Mouse (Mus musculus): ENCODE measurements around the gene Gnaz. TPM values are rescaled to one million over a fixed set of nuclear protein-coding genes. Genes with fewer than 3 reads are reported as not detected.

Gnaz gene
- polyA plus RNA-seq, 1 experiment = 20.9 TPM

GRCm38 (mm10) chr10:75020271-75020670, 53.3 kb downstream of the Gnaz start:
- TF ChIP-seq CTCF (IDR thresholded peaks at IDR 0.05; ENCODE audit: control insufficient read depth, insufficient read depth, low read length) (no peak), POLR2A (IDR thresholded peaks at IDR 0.05; ENCODE audit: borderline replicate concordance, control insufficient read depth, low read depth, low read length) (no peak)
- Histone ChIP-seq H3K27ac (ENCODE audit: control insufficient read depth, insufficient read depth, low read depth, low read length, poor library complexity) (no peak overlapping the region), H3K4me3 (replicated peaks; ENCODE audit: control insufficient read depth, low read depth, low read length) (no peak overlapping the region), H3K4me1 (ENCODE audit: control insufficient read depth, insufficient read depth, low read length) (no peaks in the 10 kb centered on the region)
- WGBS = 79% methylated on average over 2 of the region's 2 CpGs

- TF ChIP-seq POLR2A (IDR thresholded peaks at IDR 0.05; ENCODE audit: borderline replicate concordance, control insufficient read depth, low read depth, low read length) (no peak), CTCF (IDR thresholded peaks at IDR 0.05; ENCODE audit: control insufficient read depth, insufficient read depth, low read length) (peak; percentile 71)
- no peak overlapping the region for H3K4me3 ChIP-seq (replicated peaks; ENCODE audit: control insufficient read depth, low read depth, low read length)
- 8% methylated on average over 6 of the region's 6 CpGs for WGBS
Observed at GRCm38 (mm10) chr10:75021138-75021537, 54.2 kb downstream of the Gnaz start.

GRCm38 (mm10) chr10:75026491-75026890, 59.5 kb downstream of the Gnaz start:
- no peak overlapping the region for H3K4me3 ChIP-seq (replicated peaks; ENCODE audit: control insufficient read depth, low read depth, low read length)
- no peak for TF ChIP-seq CTCF (IDR thresholded peaks at IDR 0.05; ENCODE audit: control insufficient read depth, insufficient read depth, low read length)
- no peak for TF ChIP-seq POLR2A (IDR thresholded peaks at IDR 0.05; ENCODE audit: borderline replicate concordance, control insufficient read depth, low read depth, low read length)
- H3K27ac ChIP-seq (ENCODE audit: control insufficient read depth, insufficient read depth, low read depth, low read length, poor library complexity) = no peak overlapping the region
- no peaks in the 10 kb centered on the region for H3K4me1 ChIP-seq (ENCODE audit: control insufficient read depth, insufficient read depth, low read length)
- 75% methylated on average over 8 of the region's 8 CpGs for WGBS

More at GRCm38 (mm10) chr10:75021138-75021537, 54.2 kb downstream of the Gnaz start:
- no peak overlapping the region for H3K27ac ChIP-seq (ENCODE audit: control insufficient read depth, insufficient read depth, low read depth, low read length, poor library complexity)
- no peaks in the 10 kb centered on the region for H3K4me1 ChIP-seq (ENCODE audit: control insufficient read depth, insufficient read depth, low read length)

GRCm38 (mm10) chr10:75028743-75029142, 61.8 kb downstream of the Gnaz start:
- 73% methylated on average over 8 of the region's 8 CpGs for WGBS
- H3K4me3 ChIP-seq (replicated peaks; ENCODE audit: control insufficient read depth, low read depth, low read length) = no peak overlapping the region
- H3K27ac ChIP-seq (ENCODE audit: control insufficient read depth, insufficient read depth, low read depth, low read length, poor library complexity) = no peak overlapping the region
- no peak for TF ChIP-seq POLR2A (IDR thresholded peaks at IDR 0.05; ENCODE audit: borderline replicate concordance, control insufficient read depth, low read depth, low read length)
- TF ChIP-seq CTCF (IDR thresholded peaks at IDR 0.05; ENCODE audit: control insufficient read depth, insufficient read depth, low read length) = no peak
- H3K4me1 ChIP-seq (ENCODE audit: control insufficient read depth, insufficient read depth, low read length) = no peaks in the 10 kb centered on the region

GRCm38 (mm10) chr10:75029677-75030076, 62.7 kb downstream of the Gnaz start:
- H3K4me3 ChIP-seq (replicated peaks; ENCODE audit: control insufficient read depth, low read depth, low read length) = no peak overlapping the region
- TF ChIP-seq POLR2A (IDR thresholded peaks at IDR 0.05; ENCODE audit: borderline replicate concordance, control insufficient read depth, low read depth, low read length) (no peak), CTCF (IDR thresholded peaks at IDR 0.05; ENCODE audit: control insufficient read depth, insufficient read depth, low read length) (no peak)
- H3K27ac ChIP-seq (ENCODE audit: control insufficient read depth, insufficient read depth, low read depth, low read length, poor library complexity) = no peak overlapping the region
- H3K4me1 ChIP-seq (ENCODE audit: control insufficient read depth, insufficient read depth, low read length) = no peaks in the 10 kb centered on the region
- WGBS = 85% methylated on average over 3 of the region's 3 CpGs

- Histone ChIP-seq H3K27ac (ENCODE audit: control insufficient read depth, insufficient read depth, low read depth, low read length, poor library complexity) (no peak overlapping the region), H3K4me1 (ENCODE audit: control insufficient read depth, insufficient read depth, low read length) (no peaks in the 10 kb centered on the region), H3K4me3 (replicated peaks; ENCODE audit: control insufficient read depth, low read depth, low read length) (no peak overlapping the region)
- WGBS = 65% methylated on average over 3 of the region's 3 CpGs
- TF ChIP-seq POLR2A (IDR thresholded peaks at IDR 0.05; ENCODE audit: borderline replicate concordance, control insufficient read depth, low read depth, low read length) (no peak), CTCF (IDR thresholded peaks at IDR 0.05; ENCODE audit: control insufficient read depth, insufficient read depth, low read length) (no peak)
Observed at GRCm38 (mm10) chr10:75030234-75030633, 63.3 kb downstream of the Gnaz start.

- Histone ChIP-seq H3K27ac (ENCODE audit: control insufficient read depth, insufficient read depth, low read depth, low read length, poor library complexity) (no peak overlapping the region), H3K4me3 (replicated peaks; ENCODE audit: control insufficient read depth, low read depth, low read length) (no peak overlapping the region), H3K4me1 (ENCODE audit: control insufficient read depth, insufficient read depth, low read length) (no peaks in the 10 kb centered on the region)
- 63% methylated on average over 5 of the region's 5 CpGs for WGBS
- TF ChIP-seq CTCF (IDR thresholded peaks at IDR 0.05; ENCODE audit: control insufficient read depth, insufficient read depth, low read length) (no peak), POLR2A (IDR thresholded peaks at IDR 0.05; ENCODE audit: borderline replicate concordance, control insufficient read depth, low read depth, low read length) (no peak)
Observed at GRCm38 (mm10) chr10:75031345-75032114, 64.6 kb downstream of the Gnaz start.

GRCm38 (mm10) chr10:75032395-75032794, 65.4 kb downstream of the Gnaz start, which contains the start of gene Rsph14:
Gene Rsph14, minus strand, starts transcription at chr10:75032586.
- 48% methylated on average over 10 of the region's 10 CpGs for WGBS
- H3K4me1 ChIP-seq (ENCODE audit: control insufficient read depth, insufficient read depth, low read length) = peaks cover 3% of the 10 kb centered on the region
- TF ChIP-seq POLR2A (IDR thresholded peaks at IDR 0.05; ENCODE audit: borderline replicate concordance, control insufficient read depth, low read depth, low read length) (no peak), CTCF (IDR thresholded peaks at IDR 0.05; ENCODE audit: control insufficient read depth, insufficient read depth, low read length) (no peak)

More at GRCm38 (mm10) chr10:75032395-75032794, 65.4 kb downstream of the Gnaz start, which contains the start of gene Rsph14:
- Histone ChIP-seq H3K27ac (ENCODE audit: control insufficient read depth, insufficient read depth, low read depth, low read length, poor library complexity) (no peak within 1 kb of the TSS), H3K4me3 (replicated peaks; ENCODE audit: control insufficient read depth, low read depth, low read length) (no peak within 1 kb of the TSS)

All from bone marrow, adult 2 months (tissue).